Mouse (Mus musculus): ENCODE data around the gene Nav1. TPM values are rescaled to one million over a fixed set of nuclear protein-coding genes. Genes with fewer than 3 reads are reported as not detected.

The Nav1 gene
- total and polyA plus RNA-seq, 2 experiments from 2014 or later = 39.9 to 90.0 TPM

- no peak for TF ChIP-seq CTCF (IDR thresholded peaks at IDR 0.05; ENCODE audit: low read depth)
- Histone ChIP-seq H3K27ac (0 out of 2 replicates have a peak overlapping the region, but pooled peaks have one; percentile 11), H3K4me2 (ENCODE audit: low read depth, low read length) (no peak overlapping the region), H3K9ac (replicated peaks; ENCODE audit: low read length) (no peak overlapping the region), H3K4me1 (ENCODE audit: insufficient read depth, low read length) (0 out of 2 replicates have a peak, but pooled peaks cover 7% of the 10 kb centered on the region), H3K36me3 (ENCODE audit: insufficient read depth, low read length) (no peaks in the 10 kb centered on the region), H3K9me3 (ENCODE audit: low read length) (no peaks in the 10 kb centered on the region), H3K27me3 (ENCODE audit: insufficient read depth, low read length) (no peaks in the 10 kb centered on the region), H3K4me3 (ENCODE audit: low read length) (no peak overlapping the region)
- WGBS = 68% methylated on average over 8 of the region's 8 CpGs
- 0 out of 2 replicates have a peak, but pooled peaks have one; percentile 19 for ATAC-seq
- peak; percentile 61 for DNase-seq (ENCODE audit: low spot score)
These were observed 24.4 kb upstream of the Nav1 start for GRCm38 (mm10) chr1:135631515-135631914.

GRCm38 (mm10) chr1:135629846-135630245 lies 22.8 kb upstream of the Nav1 start:
- ATAC-seq = no peak
- Histone ChIP-seq H3K36me3 (ENCODE audit: insufficient read depth, low read length) (no peaks in the 10 kb centered on the region), H3K4me2 (ENCODE audit: low read depth, low read length) (no peak overlapping the region), H3K27ac (no peak overlapping the region), H3K4me1 (ENCODE audit: insufficient read depth, low read length) (0 out of 2 replicates have a peak, but pooled peaks cover 3% of the 10 kb centered on the region), H3K27me3 (ENCODE audit: insufficient read depth, low read length) (no peaks in the 10 kb centered on the region), H3K4me3 (ENCODE audit: low read length) (no peak overlapping the region), H3K9me3 (ENCODE audit: low read length) (no peaks in the 10 kb centered on the region), H3K9ac (replicated peaks; ENCODE audit: low read length) (no peak overlapping the region)
- no peak for DNase-seq (ENCODE audit: low spot score)
- TF ChIP-seq CTCF (IDR thresholded peaks at IDR 0.05; ENCODE audit: low read depth) = no peak
- WGBS = 74% methylated on average over 5 of the region's 5 CpGs

GRCm38 (mm10) chr1:135626218-135626617 lies 19.1 kb upstream of the Nav1 start:
- no peaks in the 10 kb centered on the region for H3K9me3 ChIP-seq (ENCODE audit: low read length)
- no peak overlapping the region for H3K9ac ChIP-seq (replicated peaks; ENCODE audit: low read length)
- ATAC-seq (no peak), DNase-seq (ENCODE audit: low spot score) (no peak)
- no peak overlapping the region for H3K4me3 ChIP-seq (ENCODE audit: low read length)
- H3K36me3 ChIP-seq (ENCODE audit: insufficient read depth, low read length) = no peaks in the 10 kb centered on the region
- 0 out of 2 replicates have a peak, but pooled peaks cover 5% of the 10 kb centered on the region for H3K4me1 ChIP-seq (ENCODE audit: insufficient read depth, low read length)
- H3K27me3 ChIP-seq (ENCODE audit: insufficient read depth, low read length) = no peaks in the 10 kb centered on the region
- H3K4me2 ChIP-seq (ENCODE audit: low read depth, low read length) = no peak overlapping the region
- WGBS = 78% methylated on average over 6 of the region's 6 CpGs
- no peak for TF ChIP-seq CTCF (IDR thresholded peaks at IDR 0.05; ENCODE audit: low read depth)
- no peak overlapping the region for H3K27ac ChIP-seq

GRCm38 (mm10) chr1:135625741-135626140 lies 18.6 kb upstream of the Nav1 start:
- TF ChIP-seq CTCF (IDR thresholded peaks at IDR 0.05; ENCODE audit: low read depth) = no peak
- Histone ChIP-seq H3K27ac (no peak overlapping the region), H3K4me2 (ENCODE audit: low read depth, low read length) (no peak overlapping the region), H3K4me3 (ENCODE audit: low read length) (no peak overlapping the region), H3K36me3 (ENCODE audit: insufficient read depth, low read length) (no peaks in the 10 kb centered on the region), H3K4me1 (ENCODE audit: insufficient read depth, low read length) (0 out of 2 replicates have a peak, but pooled peaks cover 5% of the 10 kb centered on the region), H3K27me3 (ENCODE audit: insufficient read depth, low read length) (no peaks in the 10 kb centered on the region), H3K9me3 (ENCODE audit: low read length) (no peaks in the 10 kb centered on the region), H3K9ac (replicated peaks; ENCODE audit: low read length) (no peak overlapping the region)
- 41% methylated on average over 3 of the region's 3 CpGs for WGBS
- ATAC-seq (no peak), DNase-seq (ENCODE audit: low spot score) (no peak)

- no peak overlapping the region for H3K27ac ChIP-seq
- DNase-seq (ENCODE audit: low spot score) = peak; percentile 66
- H3K27me3 ChIP-seq (ENCODE audit: insufficient read depth, low read length) = no peaks in the 10 kb centered on the region
- no peak overlapping the region for H3K4me2 ChIP-seq (ENCODE audit: low read depth, low read length)
- no peaks in the 10 kb centered on the region for H3K36me3 ChIP-seq (ENCODE audit: insufficient read depth, low read length)
- no peak overlapping the region for H3K9ac ChIP-seq (replicated peaks; ENCODE audit: low read length)
- whole genome bisulfite sequencing = 53% methylated on average over 5 of the region's 5 CpGs
- H3K4me3 ChIP-seq (ENCODE audit: low read length) = no peak overlapping the region
- ATAC-seq = peak; percentile 63
- TF ChIP-seq CTCF (IDR thresholded peaks at IDR 0.05; ENCODE audit: low read depth) = no peak
- H3K4me1 ChIP-seq (ENCODE audit: insufficient read depth, low read length) = 0 out of 2 replicates have a peak, but pooled peaks cover 5% of the 10 kb centered on the region
- H3K9me3 ChIP-seq (ENCODE audit: low read length) = no peaks in the 10 kb centered on the region
These were observed 17.6 kb upstream of the Nav1 start for GRCm38 (mm10) chr1:135624646-135625045.

- no peaks in the 10 kb centered on the region for H3K9me3 ChIP-seq (ENCODE audit: low read length)
- no peaks in the 10 kb centered on the region for H3K27me3 ChIP-seq (ENCODE audit: insufficient read depth, low read length)
- no peak overlapping the region for H3K9ac ChIP-seq (replicated peaks; ENCODE audit: low read length)
- no peaks in the 10 kb centered on the region for H3K36me3 ChIP-seq (ENCODE audit: insufficient read depth, low read length)
- no peak overlapping the region for H3K4me3 ChIP-seq (ENCODE audit: low read length)
- TF ChIP-seq CTCF (IDR thresholded peaks at IDR 0.05; ENCODE audit: low read depth) = no peak
- no peak for ATAC-seq
- no peak for DNase-seq (ENCODE audit: low spot score)
- H3K4me2 ChIP-seq (ENCODE audit: low read depth, low read length) = no peak overlapping the region
- WGBS = 88% methylated on average over 5 of the region's 5 CpGs
- no peak overlapping the region for H3K27ac ChIP-seq
- 0 out of 2 replicates have a peak, but pooled peaks cover 5% of the 10 kb centered on the region for H3K4me1 ChIP-seq (ENCODE audit: insufficient read depth, low read length)
These were observed 16.0 kb upstream of the Nav1 start for GRCm38 (mm10) chr1:135623136-135623535.

GRCm38 (mm10) chr1:135621307-135621706 lies 14.2 kb upstream of the Nav1 start:
- Histone ChIP-seq H3K4me1 (ENCODE audit: insufficient read depth, low read length) (0 out of 2 replicates have a peak, but pooled peaks cover 7% of the 10 kb centered on the region), H3K36me3 (ENCODE audit: insufficient read depth, low read length) (no peaks in the 10 kb centered on the region), H3K27me3 (ENCODE audit: insufficient read depth, low read length) (no peaks in the 10 kb centered on the region), H3K9ac (replicated peaks; ENCODE audit: low read length) (no peak overlapping the region), H3K9me3 (ENCODE audit: low read length) (no peaks in the 10 kb centered on the region), H3K4me3 (ENCODE audit: low read length) (no peak overlapping the region), H3K4me2 (ENCODE audit: low read depth, low read length) (no peak overlapping the region), H3K27ac (no peak overlapping the region)
- 55% methylated on average over 3 of the region's 3 CpGs for WGBS
- no peak for TF ChIP-seq CTCF (IDR thresholded peaks at IDR 0.05; ENCODE audit: low read depth)
- ATAC-seq (no peak), DNase-seq (ENCODE audit: low spot score) (no peak)
